Mouse (Mus musculus) limb, embryonic 14.5 days (tissue): ENCODE results near the gene Pcnx2. TPM values are rescaled to one million over a fixed set of nuclear protein-coding genes. Genes with fewer than 3 reads are reported as not detected.

Experiments
- ATAC-seq: fragments of 200-750 bp; cut with Nextera tagmentation; 2 replicates; pipeline ENCODE4 v1.8.0; 2017; ENCODE audit warnings: low read depth, moderate number of reproducible peaks, moderate TSS enrichment; ENCODE audit not compliant: low FRiP score
- DNase-seq: peaks from one replicate; pipeline ENCODE4 v3.0.0-alpha.2; 2015; ENCODE audit warnings: low spot score
- H3K27ac ChIP-seq: fragments of 300-500 bp; sonication (generic); replicated peaks from 2 replicates; pipeline ENCODE4 v1.5.1; 2014; ENCODE audit warnings: low read depth, mild to moderate bottlenecking, low read length, moderate library complexity, mixed read lengths
- H3K27me3 ChIP-seq: fragments of 300-500 bp; sonication (generic); 2 replicates; pipeline ENCODE4 v1.6.1; 2014; ENCODE audit warnings: low read length, mixed read lengths; ENCODE audit not compliant: control insufficient read depth, insufficient read depth
- H3K36me3 ChIP-seq: fragments of 300-500 bp; sonication (generic); 2 replicates; pipeline ENCODE4 v1.6.1; 2014; ENCODE audit warnings: mild to moderate bottlenecking, low read length, moderate library complexity, mixed read lengths; ENCODE audit not compliant: control insufficient read depth, insufficient read depth
- H3K4me1 ChIP-seq: fragments of 300-500 bp; sonication (generic); 2 replicates; pipeline ENCODE4 v1.6.1; 2014; ENCODE audit warnings: antibody characterized with exemption, low read length, mixed read lengths; ENCODE audit not compliant: control insufficient read depth, insufficient read depth
- H3K4me2 ChIP-seq: fragments of 300-500 bp; sonication (generic); replicated peaks from 2 replicates; pipeline ENCODE4 v1.6.1; 2014; ENCODE audit warnings: low read depth, mild to moderate bottlenecking, low read length, moderate library complexity; ENCODE audit not compliant: severe bottlenecking
- H3K4me3 ChIP-seq: fragments of 300-500 bp; sonication (generic); replicated peaks from 2 replicates; pipeline ENCODE4 v1.5.1; 2014; ENCODE audit warnings: low read length
- H3K9ac ChIP-seq: fragments of 300-500 bp; sonication (generic); 2 replicates; pipeline ENCODE4 v1.6.1; 2014; ENCODE audit warnings: mild to moderate bottlenecking, low read depth, low read length, moderate library complexity; ENCODE audit not compliant: severe bottlenecking
- H3K9me3 ChIP-seq: fragments of 300-500 bp; sonication (generic); 2 replicates; pipeline ENCODE4 v1.6.1; 2016; ENCODE audit warnings: low read length; ENCODE audit not compliant: control insufficient read depth
- POLR2A ChIP-seq: fragments of 200-500 bp; IDR thresholded peaks from 2 replicates; pipeline ENCODE4 v1.8.0; 2012; ENCODE audit warnings: inconsistent platforms, mild to moderate bottlenecking, moderate library complexity, borderline replicate concordance; ENCODE audit not compliant: insufficient read depth, insufficient read length; ENCODE audit errors: extremely low read depth
- WGBS: fragments of 180-500 bp; shearing (Covaris S2); extraction: QIAGEN DNeasy Blood & Tissue Kit; methylation state at CpG from one replicate; pipeline ENCODE4 v1.1.7; 2014; 5-methylcytosine and 5-hydroxymethylcytosine counted together
- polyA plus RNA-seq, 2 experiments: library from polyadenylated mRNA; depleted of rRNA in 1 of 2; stranded (reverse) in 1 of 2; unstranded in 1 of 2; fragments of >200 nt; fragmentation: Nextera tagmentation in 1 of 2; extraction: Ambion mirVana in 1 of 2; gene quantifications; 2 replicates each; pipeline versions ENCODE4 v1.2.1 to v1.2.3; 2012 to 2014

The Pcnx2 gene
- polyA plus RNA-seq, 2 experiments: 0.15 to 0.33 TPM

- DNase-seq (no peak), ATAC-seq (no peak)
- Histone ChIP-seq H3K36me3 (no peaks in the 10 kb centered on the region), H3K4me1 (no peaks in the 10 kb centered on the region), H3K9me3 (no peaks in the 10 kb centered on the region), H3K27me3 (no peaks in the 10 kb centered on the region), H3K4me3 (no peak overlapping the region), H3K27ac (no peak overlapping the region), H3K4me2 (no peak overlapping the region), H3K9ac (no peak overlapping the region)
- TF ChIP-seq POLR2A: no peak
- WGBS: 69% methylated on average over 12 of the region's 12 CpGs
Observed at GRCm38 (mm10) chr8:125823719-125824118, 74.4 kb downstream of the Pcnx2 start.

- H3K36me3 ChIP-seq: no peaks in the 10 kb centered on the region
- no peaks in the 10 kb centered on the region for H3K27me3 ChIP-seq
- WGBS: 44% methylated on average over 14 of the region's 14 CpGs
- no peak overlapping the region for H3K27ac ChIP-seq
- ATAC-seq (no peak), DNase-seq (no peak)
- no peak overlapping the region for H3K4me2 ChIP-seq
- H3K9ac ChIP-seq: no peak overlapping the region
- H3K9me3 ChIP-seq: no peaks in the 10 kb centered on the region
- H3K4me3 ChIP-seq: no peak overlapping the region
- no peak for TF ChIP-seq POLR2A
- no peaks in the 10 kb centered on the region for H3K4me1 ChIP-seq
Observed at GRCm38 (mm10) chr8:125822065-125822464, 76.1 kb downstream of the Pcnx2 start.

- Histone ChIP-seq H3K27me3 (no peaks in the 10 kb centered on the region), H3K27ac (no peak overlapping the region), H3K9me3 (peaks cover under 1% of the 10 kb centered on the region; the same call in 1 of the 2 replicates), H3K4me2 (no peak overlapping the region), H3K4me3 (no peak overlapping the region), H3K36me3 (no peaks in the 10 kb centered on the region), H3K4me1 (no peaks in the 10 kb centered on the region), H3K9ac (no peak overlapping the region)
- no peak for ATAC-seq
- DNase-seq: no peak
- no peak for TF ChIP-seq POLR2A
- 81% methylated on average over 7 of the region's 7 CpGs for WGBS
Observed at GRCm38 (mm10) chr8:125819797-125820196, 78.3 kb downstream of the Pcnx2 start.

GRCm38 (mm10) chr8:125818796-125819195 is 79.3 kb downstream of the Pcnx2 start:
- Histone ChIP-seq H3K9ac (no peak overlapping the region), H3K4me2 (no peak overlapping the region), H3K36me3 (no peaks in the 10 kb centered on the region), H3K27me3 (no peaks in the 10 kb centered on the region), H3K27ac (no peak overlapping the region), H3K9me3 (peaks cover 7% of the 10 kb centered on the region; the same call in 1 of the 2 replicates), H3K4me3 (no peak overlapping the region), H3K4me1 (no peaks in the 10 kb centered on the region)
- DNase-seq (no peak), ATAC-seq (no peak)
- TF ChIP-seq POLR2A: no peak
- WGBS: 77% methylated on average over 9 of the region's 9 CpGs

- ATAC-seq (no peak), DNase-seq (no peak)
- TF ChIP-seq POLR2A: no peak
- Histone ChIP-seq H3K9me3 (peaks cover 7% of the 10 kb centered on the region; the same call in 1 of the 2 replicates), H3K27ac (no peak overlapping the region), H3K36me3 (no peaks in the 10 kb centered on the region), H3K27me3 (no peaks in the 10 kb centered on the region), H3K4me1 (no peaks in the 10 kb centered on the region), H3K9ac (no peak overlapping the region), H3K4me2 (no peak overlapping the region), H3K4me3 (no peak overlapping the region)
- WGBS: 68% methylated on average over 5 of the region's 5 CpGs
Observed at GRCm38 (mm10) chr8:125816742-125817141, 81.4 kb downstream of the Pcnx2 start.

- 58% methylated on average over 6 of the region's 6 CpGs for WGBS
- H3K36me3 ChIP-seq: no peaks in the 10 kb centered on the region
- no peaks in the 10 kb centered on the region for H3K9me3 ChIP-seq
- no peak overlapping the region for H3K9ac ChIP-seq
- ATAC-seq: 0 out of 2 replicates have a peak, but pooled peaks have one; percentile 26
- no peak for TF ChIP-seq POLR2A
- H3K4me1 ChIP-seq: peaks cover 4% of the 10 kb centered on the region
- H3K27me3 ChIP-seq: no peaks in the 10 kb centered on the region
- no peak overlapping the region for H3K4me3 ChIP-seq
- DNase-seq: no peak
- H3K27ac ChIP-seq: 0 out of 2 replicates have a peak overlapping the region, but pooled peaks have one; percentile 48
- no peak overlapping the region for H3K4me2 ChIP-seq
Observed at GRCm38 (mm10) chr8:125808826-125809225, 89.3 kb downstream of the Pcnx2 start.
